Mouse (Mus musculus): Measurements from ENCODE around the gene Egflam.

Gene Egflam

DNA sequence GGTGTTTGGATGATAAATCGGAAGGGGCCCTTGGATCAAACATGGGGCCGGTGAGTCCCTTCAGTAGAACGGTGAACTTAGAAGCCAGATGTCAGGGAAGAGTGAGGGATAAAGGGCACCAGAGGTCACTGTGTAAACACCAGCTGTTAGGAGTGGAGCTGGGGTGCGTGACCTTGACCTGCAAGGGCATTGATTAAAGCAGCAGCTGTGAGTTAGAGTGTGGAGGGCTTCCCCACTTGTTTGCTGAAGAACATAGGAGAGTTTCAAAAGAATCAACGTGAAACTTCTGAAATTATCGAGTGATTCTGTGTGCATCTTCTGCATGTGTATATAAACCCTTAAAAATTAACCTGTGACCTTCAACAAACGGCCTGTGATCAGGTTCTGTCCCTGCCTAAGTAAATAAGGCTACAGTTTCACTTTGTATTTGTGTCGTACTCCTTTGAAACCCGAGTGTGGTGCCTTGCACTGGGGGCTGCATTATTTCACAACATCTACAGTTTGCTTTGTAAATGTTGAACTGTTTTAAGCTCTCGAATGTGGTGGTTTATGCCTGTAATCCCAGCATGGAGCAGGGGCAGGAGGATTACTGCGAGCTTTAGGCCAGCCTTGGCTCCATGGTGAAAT, 230.2 kb downstream of the Egflam start:
- DNase-seq: no peak

DNA sequence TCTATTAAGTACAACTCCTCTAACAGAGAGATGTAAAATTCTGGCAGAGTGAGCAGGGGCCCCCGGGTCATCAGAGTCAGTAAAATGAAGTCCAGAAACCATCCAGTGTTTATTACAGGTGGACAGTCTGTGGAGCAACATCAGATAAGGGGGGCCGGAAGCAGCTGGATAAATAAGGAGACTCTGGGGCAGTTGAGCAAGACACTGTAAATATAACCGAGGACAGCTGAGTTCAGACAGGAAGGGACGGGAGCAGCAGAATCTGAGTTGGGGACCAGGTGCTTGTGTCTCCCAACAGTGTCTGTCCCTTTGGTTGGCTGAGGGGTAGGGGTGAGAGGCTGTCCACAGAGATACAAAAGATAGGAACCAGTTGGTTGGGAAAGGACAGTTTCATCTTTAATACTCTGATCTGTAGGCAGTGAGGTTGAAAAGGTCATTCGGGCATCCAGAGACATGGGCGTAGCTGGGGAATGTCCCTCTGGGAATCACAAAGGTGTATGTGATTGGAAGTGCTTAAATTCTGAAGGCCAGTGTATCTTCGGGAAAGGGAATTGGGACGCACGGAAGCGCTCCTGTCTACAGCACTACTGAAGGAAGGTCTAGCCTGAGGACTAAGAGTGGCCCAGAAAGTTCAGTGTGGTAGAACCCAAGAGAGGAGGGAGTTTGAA, 230.8 kb downstream of the Egflam start:
- no peak for DNase-seq

DNA sequence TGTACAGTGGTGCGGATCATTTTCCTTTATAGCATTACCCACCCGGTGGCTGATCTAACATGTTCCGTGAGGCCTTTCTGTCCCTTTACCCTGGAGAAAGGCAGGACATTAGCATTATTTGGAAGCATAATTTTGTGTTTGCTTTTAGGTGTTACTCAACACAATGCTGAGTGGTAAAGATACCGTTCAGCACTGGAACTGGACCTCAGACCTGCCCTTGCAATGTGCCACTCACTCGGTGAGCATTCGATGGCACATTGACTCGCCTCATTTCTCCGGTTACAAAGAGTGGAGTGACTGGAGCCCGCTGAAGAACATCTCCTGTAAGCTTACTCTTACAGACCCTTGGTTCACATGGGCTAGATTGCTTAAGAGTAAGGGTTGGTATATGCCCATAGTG, 231.5 kb downstream of the Egflam start:
- DNase-seq: no peak

- DNase-seq: no peak
Measured at GRCm38 (mm10) chr15:7163851-7164250, 234.3 kb downstream of the Egflam start.

- no peak for DNase-seq
Measured at GRCm38 (mm10) chr15:7160321-7160720, 237.9 kb downstream of the Egflam start.

DNA sequence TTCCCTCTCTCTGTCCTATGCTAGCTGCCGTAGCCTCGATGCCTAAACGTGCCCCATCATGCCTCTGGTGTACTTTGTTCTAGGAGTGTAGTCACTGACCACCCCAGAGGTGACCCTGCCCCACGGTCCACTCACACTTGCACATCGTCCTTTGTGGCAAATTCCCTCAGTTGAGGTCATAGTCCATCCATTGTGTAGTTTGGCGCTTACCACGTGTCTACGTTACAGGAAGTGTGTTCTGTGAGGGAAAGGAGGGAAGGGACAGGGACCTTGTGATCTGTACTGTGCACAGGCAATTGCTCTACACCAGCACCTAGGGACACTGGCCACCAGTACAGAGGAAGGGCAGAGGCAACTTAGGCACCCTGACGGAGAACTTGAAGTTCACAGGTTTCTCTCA, 238.3 kb downstream of the Egflam start:
- no peak for DNase-seq

DNA sequence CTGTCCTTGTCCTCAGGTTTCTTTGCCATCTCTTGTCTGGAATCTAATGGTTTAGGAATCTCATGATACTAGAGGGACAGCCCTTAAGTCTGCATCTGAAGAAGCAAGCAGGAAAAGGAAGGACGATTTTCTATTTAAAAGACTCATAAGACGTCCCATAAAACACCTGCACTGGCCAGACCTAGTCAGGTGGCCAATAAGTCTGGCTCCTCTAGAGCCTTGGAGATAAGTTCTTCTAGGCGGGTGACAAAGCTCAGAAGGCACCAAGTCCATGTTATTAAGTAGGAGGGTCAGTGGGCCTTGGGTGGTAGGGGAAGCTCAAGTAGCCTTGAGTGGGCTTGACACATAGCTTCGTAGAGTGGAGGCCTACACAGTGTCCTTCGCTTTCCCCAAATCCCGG, 240.5 kb downstream of the Egflam start:
- no peak for DNase-seq
